Mouse (Mus musculus): ENCODE measurements around the gene Cd40.

The Cd40 gene

DNA sequence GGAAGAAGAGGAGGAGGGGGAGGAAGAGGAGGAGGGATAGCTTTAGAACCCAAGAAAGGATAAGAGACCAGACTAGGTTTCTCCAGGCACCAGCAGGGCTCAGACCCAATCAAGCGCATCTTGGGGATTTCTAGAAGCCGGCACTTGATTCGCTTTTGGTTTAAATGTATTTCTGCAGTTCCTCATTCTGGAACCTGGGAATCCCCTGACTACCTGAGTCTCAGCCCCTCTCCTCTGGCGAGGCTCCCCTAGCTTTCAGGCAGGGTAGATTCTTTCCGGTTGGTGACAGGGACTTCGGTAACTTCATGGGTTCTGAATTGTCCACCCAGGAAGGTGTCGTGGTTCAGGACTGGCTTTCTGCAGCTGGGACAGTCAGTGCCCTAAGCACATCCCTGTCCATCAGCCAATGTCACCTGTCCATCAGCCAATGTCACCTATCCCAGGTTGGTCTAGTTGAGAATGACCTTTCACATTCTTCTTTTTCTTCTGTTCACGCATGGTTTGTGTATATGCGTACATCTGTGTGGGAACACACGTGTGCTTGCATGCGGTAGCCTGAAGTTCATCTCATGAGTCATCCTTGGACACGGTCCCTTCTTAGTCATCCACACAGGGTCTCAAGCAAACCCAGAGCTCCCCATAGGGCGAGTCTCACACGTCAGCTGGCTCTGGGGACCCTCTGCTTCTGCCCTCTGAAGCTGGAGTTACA, 1.1 kb downstream of the Cd40 start:
- no peak for DNase-seq (ENCODE audit: low read depth, low spot score)

GRCm38 (mm10) chr2:165059961-165060360, 4.5 kb downstream of the Cd40 start:
- no peak for DNase-seq (ENCODE audit: low read depth, low spot score)

GRCm38 (mm10) chr2:165061638-165062433, 6.4 kb downstream of the Cd40 start:
- no peak for DNase-seq (ENCODE audit: low read depth, low spot score)

- DNase-seq (ENCODE audit: low read depth, low spot score) = peak; percentile 88
Measured at GRCm38 (mm10) chr2:165064489-165064888, 9.1 kb downstream of the Cd40 start.

- no peak for DNase-seq (ENCODE audit: low read depth, low spot score)
Measured at GRCm38 (mm10) chr2:165068806-165069205, 13.4 kb downstream of the Cd40 start.

GRCm38 (mm10) chr2:165070096-165070816, 14.8 kb downstream of the Cd40 start:
- DNase-seq (ENCODE audit: low read depth, low spot score) = no peak

- DNase-seq (ENCODE audit: low read depth, low spot score) = peak; percentile 65
Measured at GRCm38 (mm10) chr2:165073381-165073781, 18.0 kb downstream of the Cd40 start.

GRCm38 (mm10) chr2:165074081-165074884, 18.9 kb downstream of the Cd40 start:
- peak; percentile 48 for DNase-seq (ENCODE audit: low read depth, low spot score)

DNA sequence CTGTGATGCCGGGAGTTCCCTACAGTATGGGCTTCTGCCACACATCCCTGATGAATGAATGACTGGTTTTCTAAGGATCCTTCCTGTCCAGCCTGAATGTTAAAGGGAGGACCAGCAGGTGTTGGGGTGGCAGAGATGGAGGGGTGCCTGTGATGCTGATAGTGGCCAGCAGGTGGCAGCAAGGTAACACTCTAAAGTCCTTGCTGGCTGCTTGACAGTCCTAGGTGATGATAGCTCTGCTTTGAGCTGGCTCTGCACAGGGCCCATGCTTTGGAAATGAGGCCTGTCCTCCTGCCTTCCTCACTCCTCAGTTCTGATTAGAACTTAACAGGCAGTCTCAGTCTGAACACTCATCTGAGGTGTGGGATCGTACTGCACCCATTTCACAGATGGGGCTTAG, 19.5 kb downstream of the Cd40 start:
- DNase-seq (ENCODE audit: low read depth, low spot score) = peak; percentile 60

- DNase-seq (ENCODE audit: low read depth, low spot score) = no peak
Measured at GRCm38 (mm10) chr2:165077055-165077454, 21.6 kb downstream of the Cd40 start.

DNA sequence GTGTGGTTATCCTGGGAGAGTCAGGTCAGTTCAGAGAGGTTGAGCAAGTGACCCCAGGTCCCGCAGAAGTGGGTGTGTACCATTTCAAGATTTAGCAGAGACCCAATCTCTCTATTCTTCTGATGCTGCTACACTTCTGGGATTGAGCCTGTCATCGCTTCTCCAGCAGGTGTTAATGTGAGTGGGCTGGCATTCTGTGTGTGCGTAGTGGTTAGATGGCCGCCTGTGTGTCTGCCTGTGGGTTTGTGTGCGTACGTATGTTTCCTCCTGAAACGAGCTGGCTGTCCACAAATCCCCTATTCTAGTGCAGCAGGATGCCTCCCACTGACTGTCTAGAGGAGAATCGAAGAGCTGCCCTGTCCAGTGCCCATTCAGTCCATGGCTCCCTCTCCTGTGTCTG, 22.6 kb downstream of the Cd40 start:
- DNase-seq (ENCODE audit: low read depth, low spot score) = no peak

- DNase-seq (ENCODE audit: low read depth, low spot score) = no peak
Measured at GRCm38 (mm10) chr2:165078605-165079004, 23.2 kb downstream of the Cd40 start.

DNA sequence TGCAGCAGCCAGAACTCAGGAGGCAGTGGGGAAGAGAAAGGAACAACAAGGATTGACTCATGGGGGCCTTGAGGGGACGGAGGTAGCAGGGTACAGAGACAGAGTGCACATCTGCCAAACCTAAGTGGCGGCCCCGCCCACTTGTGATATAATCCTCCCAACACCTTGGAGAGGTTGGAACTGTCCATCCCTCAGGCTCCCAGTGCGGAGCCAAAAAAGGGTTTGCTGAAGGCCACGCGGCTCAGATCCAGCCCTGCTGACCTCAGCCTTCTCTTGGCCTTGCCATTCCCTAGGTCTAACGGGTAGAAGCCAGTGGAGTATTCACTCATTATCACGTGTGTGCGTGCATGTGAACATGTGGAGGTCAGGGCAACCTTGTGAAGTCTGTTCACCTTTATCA, 25.2 kb downstream of the Cd40 start:
- no peak for DNase-seq (ENCODE audit: low read depth, low spot score)

GRCm38 (mm10) chr2:165081257-165081656, 25.8 kb downstream of the Cd40 start:
- DNase-seq (ENCODE audit: low read depth, low spot score) = no peak

- DNase-seq (ENCODE audit: low read depth, low spot score) = no peak
Measured at GRCm38 (mm10) chr2:165086634-165087033, 31.2 kb downstream of the Cd40 start.

DNA sequence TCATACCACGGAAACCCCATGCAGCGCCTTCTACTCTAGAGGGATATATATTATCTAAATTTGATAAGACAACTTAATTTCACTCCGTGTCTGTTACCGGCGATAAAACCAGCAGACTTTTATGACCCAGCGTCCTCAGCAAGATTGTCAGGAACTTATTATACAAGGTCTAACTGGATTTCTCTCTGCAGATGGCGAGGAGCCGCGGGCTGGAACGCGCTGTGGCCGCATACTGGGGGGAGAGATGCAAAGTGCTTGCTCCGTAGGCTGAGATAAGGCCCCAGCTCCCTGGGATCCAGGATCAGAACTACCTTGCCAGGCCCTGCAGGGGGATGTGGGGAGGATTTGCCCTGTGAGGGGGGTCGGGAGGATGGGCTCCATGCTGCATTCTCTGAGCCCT, 34.0 kb downstream of the Cd40 start:
- no peak for DNase-seq (ENCODE audit: low read depth, low spot score)

- no peak for DNase-seq (ENCODE audit: low read depth, low spot score)
Measured at GRCm38 (mm10) chr2:165090650-165091049, 35.2 kb downstream of the Cd40 start, which contains the start of gene 1700025C18Rik. 1700025C18Rik (minus strand) TSS chr2:165090750.

DNA sequence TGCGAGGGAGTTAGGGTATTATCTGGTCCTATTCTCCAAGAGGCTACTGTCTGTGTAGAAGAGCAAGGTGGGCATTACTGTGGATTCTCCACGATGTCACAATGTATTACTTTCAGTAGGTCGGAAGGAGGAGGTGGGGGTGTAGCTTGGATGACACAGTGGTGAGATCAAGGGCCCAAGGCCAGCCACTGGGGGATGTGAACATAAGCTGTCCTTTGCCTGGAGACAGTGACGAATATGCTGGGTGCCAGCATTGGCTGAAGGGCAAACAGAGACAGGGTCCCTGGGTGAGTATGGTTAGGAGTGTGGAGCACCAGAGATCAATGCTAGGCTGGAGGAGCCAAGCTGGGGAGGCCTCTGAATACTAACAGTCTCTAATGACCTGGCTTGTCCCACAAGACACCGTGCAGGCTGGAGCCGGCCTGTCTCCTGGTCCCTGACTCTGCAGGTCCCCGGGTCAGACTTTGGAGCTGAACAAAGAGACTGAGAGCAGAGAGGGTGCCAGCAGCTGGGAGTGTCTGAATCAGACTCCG, 36.1 kb downstream of the Cd40 start:
- no peak for DNase-seq (ENCODE audit: low read depth, low spot score)

GRCm38 (mm10) chr2:165092393-165092792, 37.0 kb downstream of the Cd40 start:
- no peak for DNase-seq (ENCODE audit: low read depth, low spot score)

GRCm38 (mm10) chr2:165096367-165096766, 40.9 kb downstream of the Cd40 start:
- no peak for DNase-seq (ENCODE audit: low read depth, low spot score)

- DNase-seq (ENCODE audit: low read depth, low spot score) = no peak
Measured at GRCm38 (mm10) chr2:165098861-165099260, 43.4 kb downstream of the Cd40 start.
